Mouse (Mus musculus) limb, embryonic 10.5 days (tissue): ENCODE results near the gene Pih1d1. TPM values are rescaled to one million over a fixed set of nuclear protein-coding genes. Genes with fewer than 3 reads are reported as not detected.
"Not testable (repeated sequence)": the region's sequence is repeated elsewhere in the genome, so short reads cannot be mapped to it uniquely, and the experiment has no call there.

Experiments
- DNase-seq: peaks from one replicate; pipeline ENCODE4 v3.0.0-alpha.2; 2017; ENCODE audit warnings: low spot score
- H3K27ac ChIP-seq: fragments of 300-500 bp; sonication (generic); 2 replicates; pipeline ENCODE4 v1.5.1; 2016; ENCODE audit warnings: mild to moderate bottlenecking
- H3K27me3 ChIP-seq: fragments of 300-500 bp; sonication (generic); 2 replicates; pipeline ENCODE4 v1.6.1; 2016; ENCODE audit warnings: low read depth, mild to moderate bottlenecking; ENCODE audit not compliant: poor library complexity, severe bottlenecking
- H3K36me3 ChIP-seq: fragments of 300-500 bp; sonication (generic); 2 replicates; pipeline ENCODE4 v1.6.1; 2016; ENCODE audit warnings: mild to moderate bottlenecking, moderate library complexity
- H3K4me1 ChIP-seq: fragments of 300-500 bp; sonication (generic); 2 replicates; pipeline ENCODE4 v1.6.1; 2016
- H3K4me3 ChIP-seq: fragments of 300-500 bp; sonication (generic); 2 replicates; pipeline ENCODE4 v1.5.1; 2016; ENCODE audit warnings: mild to moderate bottlenecking, moderate library complexity
- H3K9me3 ChIP-seq: fragments of 300-500 bp; sonication (generic); replicated peaks from 2 replicates; pipeline ENCODE4 v1.6.1; 2016; ENCODE audit warnings: mild to moderate bottlenecking
- WGBS: fragments of 180-500 bp; shearing (Covaris S2); methylation state at CpG from one replicate; pipeline ENCODE4 v1.1.7; 2016; 5-methylcytosine and 5-hydroxymethylcytosine counted together
- polyA plus RNA-seq: library from polyadenylated mRNA; unstranded; fragments of >200 nt; fragmentation: Nextera tagmentation; extraction: Ambion mirVana; gene quantifications from 2 replicates; pipeline ENCODE4 v1.2.1, GENCODE M21; 2016

Gene Pih1d1
- polyA plus RNA-seq, 1 experiment from 2014 or later: 105 TPM

GRCm38 (mm10) chr7:45167761-45168445, 13.8 kb downstream of the Pih1d1 start:
- 3% methylated on average over 19 of the region's 19 CpGs for WGBS
- Histone ChIP-seq H3K27ac (no peak overlapping the region), H3K9me3 (peaks cover 23% of the 10 kb centered on the region), H3K36me3 (peaks cover 7% of the 10 kb centered on the region; the same call in 1 of the 2 replicates), H3K4me3 (no peak overlapping the region), H3K4me1 (peaks cover 13% of the 10 kb centered on the region), H3K27me3 (peaks cover 100% of the 10 kb centered on the region)
- DNase-seq: no peak

- Histone ChIP-seq H3K36me3 (peaks cover 7% of the 10 kb centered on the region; the same call in 1 of the 2 replicates), H3K9me3 (peaks cover 23% of the 10 kb centered on the region), H3K27ac (no peak overlapping the region), H3K27me3 (peaks cover 98% of the 10 kb centered on the region), H3K4me3 (0 out of 2 replicates have a peak overlapping the region, but pooled peaks have one; percentile 11), H3K4me1 (peaks cover 11% of the 10 kb centered on the region)
- WGBS: 7% methylated on average over 24 of the region's 24 CpGs
- no peak for DNase-seq
Observed at GRCm38 (mm10) chr7:45168656-45169055, 14.6 kb downstream of the Pih1d1 start.

GRCm38 (mm10) chr7:45169495-45169894, 15.4 kb downstream of the Pih1d1 start:
- no peak overlapping the region for H3K4me3 ChIP-seq
- H3K4me1 ChIP-seq: peaks cover 4% of the 10 kb centered on the region
- no peak for DNase-seq
- H3K27me3 ChIP-seq: peaks cover 98% of the 10 kb centered on the region
- peaks cover 7% of the 10 kb centered on the region; the same call in 1 of the 2 replicates for H3K36me3 ChIP-seq
- H3K9me3 ChIP-seq: peaks cover 23% of the 10 kb centered on the region
- 91% methylated on average over 3 of the region's 3 CpGs for WGBS
- no peak overlapping the region for H3K27ac ChIP-seq

DNA sequence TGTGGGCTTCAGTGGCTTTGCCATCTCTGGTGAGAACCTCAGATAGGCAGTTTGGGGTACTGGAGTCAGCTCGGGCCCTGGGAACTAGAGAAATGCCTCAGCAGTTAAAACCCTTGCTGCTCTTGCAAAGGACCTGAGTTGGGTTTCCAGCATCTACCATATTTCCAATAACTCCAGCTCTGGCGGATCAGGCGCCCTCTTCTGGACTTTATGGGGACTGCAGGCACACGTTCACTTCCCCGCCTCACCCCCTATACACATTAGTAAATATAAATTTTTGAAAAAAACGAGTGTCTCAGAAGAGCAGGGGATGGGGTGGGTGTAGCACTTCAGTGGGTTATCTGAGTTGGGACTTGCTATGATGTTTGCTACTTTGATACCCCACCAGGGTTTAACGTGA, 18.9 kb downstream of the Pih1d1 start:
- 55% methylated on average over 7 of the region's 7 CpGs for WGBS
- peaks cover 18% of the 10 kb centered on the region for H3K4me1 ChIP-seq
- H3K4me3 ChIP-seq: no peak overlapping the region
- peaks cover 7% of the 10 kb centered on the region; the same call in 1 of the 2 replicates for H3K36me3 ChIP-seq
- peaks cover 23% of the 10 kb centered on the region for H3K9me3 ChIP-seq
- no peak overlapping the region for H3K27ac ChIP-seq
- H3K27me3 ChIP-seq: peaks cover 98% of the 10 kb centered on the region
- DNase-seq: no peak

DNA sequence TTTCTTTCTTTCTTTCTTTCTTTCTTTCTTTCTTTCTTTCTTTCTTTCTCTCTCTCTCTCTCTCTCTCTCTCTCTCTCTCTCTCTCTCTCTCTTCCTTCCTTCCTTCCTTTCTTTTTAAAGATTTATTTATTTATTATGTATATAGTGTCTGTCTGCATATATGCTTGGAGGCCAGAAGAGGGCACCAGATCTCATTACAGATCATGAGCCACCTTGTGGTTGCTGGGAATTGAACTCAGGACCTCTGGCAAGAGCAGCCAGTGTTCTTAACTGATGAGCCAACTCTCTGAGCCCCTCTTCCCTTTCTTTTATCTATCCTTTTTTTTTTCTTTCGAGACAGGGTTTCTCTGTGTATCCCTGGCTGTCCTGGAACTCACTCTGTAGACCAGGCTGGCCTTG, 19.7 kb downstream of the Pih1d1 start:
- DNase-seq, H3K36me3 ChIP-seq, H3K4me3 ChIP-seq, H3K27ac ChIP-seq: not testable (repeated sequence)
- Histone ChIP-seq H3K27me3 (peaks cover 98% of the 10 kb centered on the region), H3K4me1 (peaks cover 17% of the 10 kb centered on the region), H3K9me3 (peaks cover 21% of the 10 kb centered on the region)
- WGBS: 60% methylated on average over 1 of the region's 1 CpGs

DNA sequence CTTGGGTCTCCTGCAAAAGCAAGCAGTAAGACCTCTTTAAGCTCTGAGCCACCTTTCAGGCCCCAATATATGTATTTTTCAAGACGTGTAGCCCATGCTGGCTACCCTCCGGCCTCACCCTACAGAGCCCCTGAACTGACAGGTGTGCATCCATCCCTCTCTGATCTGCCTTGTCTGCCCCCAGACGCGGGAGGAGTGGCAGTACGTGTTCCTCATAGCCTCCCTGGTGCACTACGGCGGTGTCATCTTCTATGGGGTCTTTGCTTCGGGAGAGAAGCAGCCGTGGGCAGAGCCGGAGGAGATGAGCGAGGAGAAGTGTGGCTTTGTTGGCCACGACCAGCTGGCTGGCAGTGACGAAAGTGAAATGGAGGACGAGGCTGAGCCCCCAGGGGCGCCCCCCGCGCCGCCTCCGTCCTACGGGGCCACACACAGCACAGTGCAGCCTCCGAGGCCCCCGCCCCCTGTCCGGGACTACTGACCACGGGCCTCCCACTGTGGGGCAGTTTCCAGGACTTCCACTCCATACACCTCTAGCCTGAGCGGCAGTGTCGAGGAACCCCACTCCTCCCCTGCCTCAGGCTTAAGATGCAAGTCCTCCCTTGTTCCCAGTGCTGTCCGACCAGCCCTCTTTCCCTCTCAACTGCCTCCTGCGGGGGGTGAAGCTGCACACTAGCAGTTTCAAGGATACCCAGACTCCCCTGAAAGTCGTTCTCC, 20.6 kb downstream of the Pih1d1 start:
- Histone ChIP-seq H3K27ac (no peak overlapping the region), H3K36me3 (peaks cover 3% of the 10 kb centered on the region; the same call in 1 of the 2 replicates), H3K4me1 (peaks cover 17% of the 10 kb centered on the region), H3K4me3 (peak overlapping the region; percentile 29), H3K9me3 (peaks cover 12% of the 10 kb centered on the region), H3K27me3 (peaks cover 98% of the 10 kb centered on the region)
- WGBS: 6% methylated on average over 28 of the region's 29 CpGs
- peak; percentile 47 for DNase-seq

GRCm38 (mm10) chr7:45175398-45175797, 21.3 kb downstream of the Pih1d1 start:
- H3K4me3 ChIP-seq: peak overlapping the region; percentile 40; the same call in 1 of the 2 replicates
- no peak overlapping the region for H3K27ac ChIP-seq
- peaks cover 5% of the 10 kb centered on the region; the same call in 1 of the 2 replicates for H3K9me3 ChIP-seq
- 3% methylated on average over 13 of the region's 13 CpGs for WGBS
- peaks cover 98% of the 10 kb centered on the region for H3K27me3 ChIP-seq
- DNase-seq: peak; percentile 51
- no peaks in the 10 kb centered on the region for H3K36me3 ChIP-seq
- H3K4me1 ChIP-seq: peaks cover 17% of the 10 kb centered on the region

DNA sequence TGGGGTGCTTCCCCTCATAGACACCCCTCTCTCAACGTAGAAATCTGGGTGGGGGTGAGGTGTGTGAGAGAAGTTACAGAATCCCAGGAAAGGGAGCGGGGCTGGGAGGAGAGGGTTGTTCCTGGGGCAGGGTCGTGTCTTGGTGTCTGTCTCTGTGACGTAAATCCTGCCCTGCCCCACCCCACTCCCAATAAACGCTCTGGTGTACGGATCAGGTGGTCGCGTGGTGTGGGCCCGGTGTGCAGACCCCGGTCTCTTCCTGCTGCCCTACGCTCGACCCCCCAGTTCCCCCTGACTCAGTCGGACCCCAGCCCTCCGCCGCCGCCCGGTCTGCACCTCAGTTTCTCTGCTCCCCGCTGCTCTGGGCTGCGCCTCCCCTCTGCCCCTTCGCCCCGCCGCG, 21.8 kb downstream of the Pih1d1 start:
- Histone ChIP-seq H3K4me3 (peak overlapping the region; percentile 40), H3K36me3 (no peaks in the 10 kb centered on the region), H3K27me3 (peaks cover 98% of the 10 kb centered on the region), H3K27ac (peak overlapping the region; percentile 26; the same call in 1 of the 2 replicates), H3K4me1 (peaks cover 22% of the 10 kb centered on the region), H3K9me3 (no peaks in the 10 kb centered on the region)
- no peak for DNase-seq
- WGBS: 2% methylated on average over 23 of the region's 23 CpGs

DNA sequence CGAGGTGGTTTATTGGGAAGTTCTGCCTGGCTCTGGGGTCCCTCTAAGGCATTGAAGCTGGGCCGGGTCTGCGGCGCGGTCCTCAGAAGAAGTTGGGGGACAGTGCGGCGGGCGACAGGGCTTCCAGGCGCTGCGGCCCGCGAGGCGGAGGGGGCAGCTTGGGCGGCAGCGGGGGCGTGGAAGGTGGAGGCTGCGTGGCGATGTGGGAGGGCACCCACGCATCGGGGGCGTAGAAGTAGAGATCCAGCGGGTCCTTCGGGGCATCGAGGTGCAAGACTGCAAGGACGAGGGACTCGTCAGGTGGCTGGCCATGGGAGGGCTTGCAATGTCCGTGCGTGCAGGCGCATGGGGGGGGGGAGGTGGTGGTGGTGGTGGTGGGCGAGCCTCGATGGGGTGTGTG, 22.3 kb downstream of the Pih1d1 start:
- Histone ChIP-seq H3K36me3 (no peaks in the 10 kb centered on the region), H3K27me3 (peaks cover 98% of the 10 kb centered on the region), H3K9me3 (no peaks in the 10 kb centered on the region), H3K4me1 (peaks cover 26% of the 10 kb centered on the region), H3K4me3 (peak overlapping the region; percentile 40), H3K27ac (peak overlapping the region; percentile 26; the same call in 1 of the 2 replicates)
- DNase-seq: peak; percentile 46
- 3% methylated on average over 31 of the region's 31 CpGs for WGBS

- 29% methylated on average over 7 of the region's 7 CpGs for WGBS
- no peak overlapping the region for H3K4me3 ChIP-seq
- H3K4me1 ChIP-seq: peaks cover 42% of the 10 kb centered on the region
- H3K36me3 ChIP-seq: no peaks in the 10 kb centered on the region
- H3K9me3 ChIP-seq: no peaks in the 10 kb centered on the region
- peaks cover 99% of the 10 kb centered on the region for H3K27me3 ChIP-seq
- DNase-seq: no peak
- H3K27ac ChIP-seq: no peak overlapping the region
Observed at GRCm38 (mm10) chr7:45178550-45178949, 24.4 kb downstream of the Pih1d1 start.

DNA sequence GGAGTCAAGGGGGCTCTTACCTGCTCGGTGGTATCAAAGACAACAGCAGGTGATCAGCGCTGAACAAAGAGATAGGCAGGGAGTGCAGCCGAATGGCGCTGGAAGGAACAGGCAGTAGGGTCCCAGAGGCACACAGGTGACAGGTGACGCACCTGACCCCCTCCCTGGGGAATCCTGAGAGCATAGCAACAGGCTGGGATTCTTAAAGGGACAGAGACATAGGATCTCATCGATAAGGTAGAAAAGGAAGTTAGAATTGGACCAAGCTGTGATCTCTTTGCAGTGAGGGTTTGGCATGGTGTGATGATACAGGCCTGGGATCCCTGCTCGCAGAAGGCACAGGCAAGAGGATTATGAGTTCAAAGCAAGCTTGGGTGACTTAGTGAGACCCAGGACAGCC, 25.4 kb downstream of the Pih1d1 start, which contains the start of gene Gfy:
TSS of gene Gfy (minus strand) at position 101 of the 400 bp plus-strand sequence.
- WGBS: 22% methylated on average over 7 of the region's 7 CpGs
- H3K9me3 ChIP-seq: no peaks in the 10 kb centered on the region
- no peak within 1 kb of the TSS for H3K27ac ChIP-seq
- H3K27me3 ChIP-seq: peaks cover 100% of the 10 kb centered on the region
- H3K4me1 ChIP-seq: peaks cover 44% of the 10 kb centered on the region
- no peaks in the 10 kb centered on the region for H3K36me3 ChIP-seq
- no peak for DNase-seq
- no peak within 1 kb of the TSS for H3K4me3 ChIP-seq

DNA sequence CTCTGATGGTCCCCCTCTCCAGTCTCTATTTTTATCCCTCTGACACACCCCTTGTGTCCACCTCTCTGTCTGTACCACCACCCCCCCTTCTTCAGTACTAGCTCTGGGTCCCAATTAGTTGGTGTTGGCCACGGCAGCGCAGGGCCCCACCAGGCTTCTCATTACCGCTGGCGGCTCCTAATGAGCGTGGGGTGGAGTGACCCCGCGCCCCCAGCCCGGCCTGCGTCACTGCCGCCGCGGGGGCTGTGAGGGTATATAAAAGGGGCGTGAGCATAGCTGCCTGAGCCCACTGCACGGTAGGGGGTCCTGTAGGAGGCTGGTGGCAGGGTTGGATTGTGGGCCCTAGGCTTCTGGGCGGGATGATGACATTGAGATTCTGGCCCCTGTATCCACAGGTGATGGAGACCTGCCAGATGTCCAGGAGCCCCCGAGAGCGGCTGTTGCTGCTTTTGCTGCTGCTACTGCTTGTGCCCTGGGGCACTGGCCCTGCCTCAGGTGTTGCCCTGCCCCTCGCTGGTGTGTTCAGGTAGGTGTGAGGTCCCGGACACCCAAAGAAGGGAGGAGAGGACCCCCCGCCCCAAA, 26.9 kb downstream of the Pih1d1 start, which contains the start of gene Pth2:
TSS of gene Pth2 (plus strand) at position 100 of the 582 bp plus-strand sequence.
- peaks cover 45% of the 10 kb centered on the region for H3K4me1 ChIP-seq
- H3K27me3 ChIP-seq: peaks cover 100% of the 10 kb centered on the region
- no peak for DNase-seq
- WGBS: 16% methylated on average over 20 of the region's 20 CpGs
- H3K4me3 ChIP-seq: peak within 1 kb of the TSS; percentile 30
- no peaks in the 10 kb centered on the region for H3K9me3 ChIP-seq
- H3K36me3 ChIP-seq: no peaks in the 10 kb centered on the region
- H3K27ac ChIP-seq: no peak within 1 kb of the TSS
